8 mouse cellular contexts compared by ENCODE assay signal in genomic region chr2:118543893-118544799, GRCm38 (mm10). TPM values are rescaled to one million over a fixed set of nuclear protein-coding genes. Genes with fewer than 3 reads are reported as not detected.
A peak's percentile ranks its signal among the peaks of the same experiment; 100 is the strongest.
DNase-seq lines count a peak whose midpoint lies in the region; ATAC-seq and TF ChIP-seq lines count a peak whose summit lies in the region.

No protein-coding gene starts in this region.

- ATAC-seq in cerebellum, adult (ENCODE audit: insufficient number of reproducible peaks, low FRiP score, low TSS enrichment) = peak; percentile 40
- peak; percentile 76 for ATAC-seq in forebrain, embryonic 12.5 days (ENCODE audit: low FRiP score)
- ATAC-seq in neural tube, embryonic 15.5 days (ENCODE audit: low FRiP score) = peak; percentile 30; the same call in 1 of the 2 replicates

- H3K4me2 ChIP-seq in forebrain, embryonic 12.5 days = peak overlapping the region; percentile 52
- H3K4me2 ChIP-seq in neural tube, embryonic 15.5 days = peak overlapping the region; percentile 55

- H3K27me3 ChIP-seq in forebrain, embryonic 12.5 days = peaks cover 36% of the 10 kb centered on the region
- peaks cover 4% of the 10 kb centered on the region; the same call in 1 of the 2 replicates for H3K27me3 ChIP-seq in neural tube, embryonic 15.5 days (replicated peaks)

- TF ChIP-seq POLR2A in lung, adult 2 months (IDR thresholded peaks at IDR 0.05; ENCODE audit: borderline replicate concordance, extremely low read depth, low read depth, low read length) = no peak

- no peak for TF ChIP-seq CTCF in lung, adult 2 months (IDR thresholded peaks at IDR 0.05; ENCODE audit: insufficient read depth, low read length)

- H3K9me3 ChIP-seq in ES-E14 (ENCODE audit: control insufficient read depth, insufficient read depth, low read depth, low read length) = no peaks in the 10 kb centered on the region
- no peaks in the 10 kb centered on the region for H3K9me3 ChIP-seq in forebrain, embryonic 12.5 days
- H3K9me3 ChIP-seq in neural tube, embryonic 15.5 days (replicated peaks) = no peaks in the 10 kb centered on the region

- H3K36me3 ChIP-seq in ES-E14 (ENCODE audit: control insufficient read depth, insufficient read depth, low read length, poor library complexity, severe bottlenecking) = peaks cover 5% of the 10 kb centered on the region; the same call in 1 of the 2 replicates
- no peaks in the 10 kb centered on the region for H3K36me3 ChIP-seq in forebrain, embryonic 12.5 days (replicated peaks)
- H3K36me3 ChIP-seq in neural tube, embryonic 15.5 days = no peaks in the 10 kb centered on the region

- 7% methylated on average over 23 of the region's 23 CpGs for WGBS in forebrain, embryonic 12.5 days
- 7% methylated on average over 23 of the region's 23 CpGs for WGBS in lung, adult 2 months
- WGBS in neural tube, embryonic 15.5 days = 9% methylated on average over 23 of the region's 23 CpGs

- no peak overlapping the region for H3K27ac ChIP-seq in ES-E14 (ENCODE audit: insufficient read depth, low read depth, low read length, poor library complexity, severe bottlenecking)
- H3K27ac ChIP-seq in forebrain, embryonic 12.5 days = peak overlapping the region; percentile 73
- H3K27ac ChIP-seq in neural tube, embryonic 15.5 days (replicated peaks) = peak overlapping the region; percentile 68

- H3K4me1 ChIP-seq in ES-E14 (ENCODE audit: control insufficient read depth in 2 of 2, insufficient read depth in 2 of 2, low read length in 2 of 2, poor library complexity in 1 of 2) = peaks cover 16 to 45% of the 10 kb centered on the region in 2 experiments
- H3K4me1 ChIP-seq in forebrain, embryonic 12.5 days = peaks cover 75% of the 10 kb centered on the region
- peaks cover 40% of the 10 kb centered on the region for H3K4me1 ChIP-seq in lung, adult 2 months (ENCODE audit: control insufficient read depth, insufficient read depth, low read length)
- peaks cover 81% of the 10 kb centered on the region for H3K4me1 ChIP-seq in neural tube, embryonic 15.5 days

- in situ Hi-C loops in ES-E14 (cut with MboI; ENCODE audit: low sequenced_read_pairs in 2 of 2, unreplicated experiment in 2 of 2) = no loop called here

- intact Hi-C loops in heart, postnatal 14 days (cut with DNase I) = no loop called here

- no peak overlapping the region for H3K9ac ChIP-seq in ES-E14 (ENCODE audit: insufficient read depth, low read depth, low read length, poor library complexity, severe bottlenecking)
- H3K9ac ChIP-seq in forebrain, embryonic 12.5 days = peak overlapping the region; percentile 30
- H3K9ac ChIP-seq in neural tube, embryonic 15.5 days (replicated peaks) = peak overlapping the region; percentile 31

- no peak for DNase-seq in ES-E14 (ENCODE audit: low read depth, low spot score)
- DNase-seq in heart, postnatal 14 days = peak; percentile 80 to 87
- DNase-seq in kidney, postnatal 36 days = peak; percentile 96 to 97
- DNase-seq in lung, adult 2 months = peak; percentile 89
- DNase-seq in thymus, postnatal 25 days = peak; percentile 85

- peak overlapping the region; percentile 63 to 69 for H3K4me3 ChIP-seq in ES-E14 (ENCODE audit: insufficient read depth in 1 of 2, low read depth in 1 of 2, low read length in 2 of 2, poor library complexity in 1 of 2, severe bottlenecking in 1 of 2)
- H3K4me3 ChIP-seq in forebrain, embryonic 12.5 days (replicated peaks) = peak overlapping the region; percentile 24
- peak overlapping the region; percentile 27 for H3K4me3 ChIP-seq in lung, adult 2 months (replicated peaks; ENCODE audit: extremely low read depth, low read depth, low read length)
- H3K4me3 ChIP-seq in neural tube, embryonic 15.5 days (replicated peaks) = peak overlapping the region; percentile 29

TF ChIP-seq in ES-E14, 5 proteins besides CTCF, POLR2A, EP300 and RAD21:
- TF ChIP-seq CHD2 (IDR thresholded peaks at IDR 0.05; ENCODE audit: low read depth, low read length) (0 out of 2 replicates have a peak, but pooled peaks have one; percentile 38), MAFK (IDR thresholded peaks at IDR 0.05; ENCODE audit: insufficient read depth, low read depth, low read length) (no peak)

RNA-seq across cellular contexts. Expression of gene Bmf, which starts 5.3 kb away (rescaled TPM):
- 9.1 and 14.1 TPM in 2 replicates for total RNA-seq in ES-E14 (2012; rRNA removed)
- 2.2 and 3.0 TPM in 2 replicates for polyA plus RNA-seq in forebrain, embryonic 12.5 days (2016; fragmentation: Nextera tagmentation; extraction: Ambion mirVana)
- 10 to 100 TPM; 18.6 to 21.7 TPM for total RNA-seq in heart, postnatal 14 days (2021)
- 31.5 and 35.9 TPM in 2 replicates for polyA plus RNA-seq in lung, adult 2 months (2012; rRNA removed)
- 2.0 and 3.6 TPM in 2 replicates for polyA plus RNA-seq in neural tube, embryonic 15.5 days (2015; fragmentation: Nextera tagmentation; extraction: Ambion mirVana)

RNA-seq across cellular contexts. Expression of gene Bub1b, which starts 53.9 kb away (rescaled TPM):
- 115 and 121 TPM in 2 replicates for total RNA-seq in ES-E14 (2012; rRNA removed)
- polyA plus RNA-seq in forebrain, embryonic 12.5 days (2016; fragmentation: Nextera tagmentation; extraction: Ambion mirVana) = 112 and 126 TPM in 2 replicates
- 1 to 10 TPM; 3.8 to 8.5 TPM for total RNA-seq in heart, postnatal 14 days (2021)
- polyA plus RNA-seq in lung, adult 2 months (2012; rRNA removed) = 1.0 and 2.7 TPM in 2 replicates
- polyA plus RNA-seq in neural tube, embryonic 15.5 days (2015; fragmentation: Nextera tagmentation; extraction: Ambion mirVana) = 7.0 and 26.4 TPM in 2 replicates
